Mouse (Mus musculus) C2C12 (cell line): Measurements from ENCODE around the gene Chpf. TPM values are rescaled to one million over a fixed set of nuclear protein-coding genes. Genes with fewer than 3 reads are reported as not detected.

Source experiments
- H3K27me3 ChIP-seq: one replicate; pipeline ENCODE4 v1.6.1; 2011; ENCODE audit not compliant: control insufficient read depth, insufficient read depth, insufficient read length
- H3K36me3 ChIP-seq: one replicate; pipeline ENCODE4 v1.6.1; 2011; ENCODE audit not compliant: control insufficient read depth, insufficient read depth
- H3K4me3 ChIP-seq: one replicate; pipeline ENCODE4 v1.5.1; 2011; ENCODE audit warnings: mild to moderate bottlenecking, control low read depth; ENCODE audit not compliant: poor library complexity, insufficient read depth, severe bottlenecking
- H3K79me2 ChIP-seq: one replicate; pipeline ENCODE4 v1.6.1; 2011; ENCODE audit not compliant: control insufficient read depth, insufficient read depth
- H3K79me3 ChIP-seq: one replicate; pipeline ENCODE4 v1.6.1; 2011; ENCODE audit warnings: low read depth, control low read depth
- H3ac ChIP-seq: one replicate; pipeline ENCODE3; 2011; ENCODE audit warnings: low read depth; ENCODE audit not compliant: control insufficient read depth, insufficient read length
- CEBPB ChIP-seq: IDR thresholded peaks from one replicate; pipeline ENCODE4 v1.6.1; 2011; ENCODE audit warnings: low read depth, mild to moderate bottlenecking, control low read depth, moderate library complexity
- CTCF ChIP-seq: IDR thresholded peaks from one replicate; pipeline ENCODE4 v1.5.1; 2011; ENCODE audit not compliant: control insufficient read depth, insufficient read depth, insufficient read length
- FOSL1 ChIP-seq: IDR thresholded peaks from one replicate; pipeline ENCODE4 v1.8.0; 2011; ENCODE audit warnings: mild to moderate bottlenecking, low read length; ENCODE audit not compliant: poor library complexity, insufficient read depth, severe bottlenecking
- MAX ChIP-seq: IDR thresholded peaks from one replicate; pipeline ENCODE4 v1.6.1; 2011; ENCODE audit warnings: mild to moderate bottlenecking, control low read depth
- MYOD1 ChIP-seq: IDR thresholded peaks from one replicate; pipeline ENCODE4 v1.6.1; 2011; ENCODE audit warnings: low read depth; ENCODE audit not compliant: control insufficient read depth, insufficient read length
- MYOG ChIP-seq: IDR thresholded peaks from one replicate; pipeline ENCODE4 v1.6.1; 2011; ENCODE audit not compliant: control insufficient read depth, insufficient read length; ENCODE audit errors: extremely low read depth
- USF1 ChIP-seq: IDR thresholded peaks from one replicate; pipeline ENCODE4 v1.6.1; 2011; ENCODE audit warnings: low read depth, mild to moderate bottlenecking, control low read depth, moderate library complexity
- polyA plus RNA-seq: library from polyadenylated mRNA; unstranded; fragments of >200 nt; fragmentation: generic; extraction: Trizol; gene quantifications from one replicate; pipeline ENCODE4 v1.2.1, GENCODE M21; 2012; ENCODE audit warnings: missing spikeins

The Chpf gene
- polyA plus RNA-seq, 1 experiment, result 49.3 TPM

DNA sequence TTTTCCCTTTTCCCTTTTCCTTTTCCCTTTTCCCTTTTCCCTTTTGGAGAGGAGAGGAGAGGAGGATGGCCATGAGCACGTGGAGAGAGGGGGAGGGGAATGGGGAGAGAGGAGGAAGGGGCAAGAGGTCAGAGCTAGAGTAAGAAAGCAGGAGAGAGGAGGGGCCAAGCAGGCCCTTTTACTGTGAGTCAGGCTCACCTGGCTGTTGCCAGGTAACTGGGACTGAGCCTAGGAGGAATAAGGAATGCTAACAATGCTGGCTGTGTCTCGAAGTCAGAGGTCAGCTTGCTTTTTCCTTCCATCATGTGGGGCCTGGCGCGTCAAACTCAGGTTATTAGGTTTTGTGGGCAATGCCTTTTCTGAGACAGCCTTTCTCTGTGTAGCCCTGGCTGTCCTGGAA, 38.9 kb upstream of the Chpf start:
- Histone ChIP-seq H3K79me2 (peaks cover 9% of the 10 kb centered on the region), H3K79me3 (peaks cover 4% of the 10 kb centered on the region), H3ac (no peak overlapping the region), H3K27me3 (peaks cover 6% of the 10 kb centered on the region), H3K36me3 (no peaks in the 10 kb centered on the region), H3K4me3 (no peak overlapping the region)
- TF ChIP-seq CEBPB (no peak), MYOG (no peak), MYOD1 (no peak), CTCF (no peak), MAX (no peak), FOSL1 (no peak), USF1 (no peak)

DNA sequence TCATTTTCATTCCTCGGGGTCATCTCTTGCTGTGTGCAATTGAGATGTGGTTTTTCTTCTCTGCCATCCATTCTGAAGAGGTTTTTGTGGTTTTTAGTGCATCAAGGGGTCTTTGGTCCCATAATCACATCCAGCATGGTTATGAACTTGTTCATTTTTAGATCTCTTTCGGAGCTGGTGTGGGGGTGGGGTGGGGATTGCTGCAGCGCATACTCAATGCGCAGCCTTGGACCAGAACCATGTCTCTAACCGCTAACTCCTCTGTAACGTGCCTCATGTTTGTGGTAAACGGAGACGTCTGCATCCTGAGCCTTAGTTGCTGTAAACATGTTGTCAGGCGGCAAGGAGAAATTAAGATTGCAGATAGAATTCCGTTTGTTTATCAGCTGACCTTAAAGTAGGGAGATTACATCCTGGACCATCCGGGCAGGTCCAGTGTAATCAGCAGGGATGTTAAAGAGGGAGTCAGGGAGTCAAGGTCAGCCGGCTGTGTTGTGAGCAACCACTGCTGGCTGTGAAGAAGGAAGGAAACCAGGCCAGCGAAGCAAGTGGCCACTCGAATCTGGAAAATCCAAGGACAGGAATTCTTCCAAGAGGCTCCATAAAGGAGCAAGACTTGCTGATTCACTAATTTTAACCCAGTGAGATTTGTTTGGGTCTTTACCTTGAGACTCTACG, 37.7 kb upstream of the Chpf start:
- TF ChIP-seq FOSL1, result no peak
- TF ChIP-seq MYOD1, result no peak
- TF ChIP-seq MYOG, result no peak
- TF ChIP-seq CTCF, result no peak
- no peak for TF ChIP-seq CEBPB
- TF ChIP-seq USF1, result no peak
- no peak for TF ChIP-seq MAX
- Histone ChIP-seq H3K36me3 (no peaks in the 10 kb centered on the region), H3K79me2 (no peaks in the 10 kb centered on the region), H3K27me3 (peaks cover 6% of the 10 kb centered on the region), H3ac (no peak overlapping the region), H3K79me3 (no peaks in the 10 kb centered on the region), H3K4me3 (no peak overlapping the region)

DNA sequence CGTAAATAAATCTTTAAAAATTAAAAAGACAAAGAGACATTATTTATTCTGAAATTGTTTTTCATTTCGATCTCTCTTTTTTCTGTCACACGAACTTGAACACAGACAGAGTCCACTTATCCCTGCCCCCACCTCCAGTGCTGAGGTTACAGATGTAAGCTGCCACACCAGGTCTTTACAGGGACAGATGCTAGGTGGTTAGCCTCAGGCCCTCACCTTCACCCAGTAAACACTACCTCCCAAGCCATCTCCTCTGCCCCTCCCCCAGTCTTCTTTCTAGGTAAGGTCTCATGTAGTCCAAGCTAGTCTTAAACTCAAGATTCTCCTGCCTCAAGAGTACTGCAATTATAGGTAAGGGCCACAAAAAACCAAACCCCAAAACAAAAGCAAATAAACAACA, 33.4 kb upstream of the Chpf start:
- Histone ChIP-seq H3K79me3 (no peaks in the 10 kb centered on the region), H3ac (no peak overlapping the region), H3K36me3 (no peaks in the 10 kb centered on the region), H3K4me3 (no peak overlapping the region), H3K79me2 (no peaks in the 10 kb centered on the region), H3K27me3 (peaks cover 6% of the 10 kb centered on the region)
- TF ChIP-seq FOSL1 (no peak), MAX (no peak), MYOD1 (no peak), CEBPB (no peak), CTCF (no peak), MYOG (no peak), USF1 (no peak)

DNA sequence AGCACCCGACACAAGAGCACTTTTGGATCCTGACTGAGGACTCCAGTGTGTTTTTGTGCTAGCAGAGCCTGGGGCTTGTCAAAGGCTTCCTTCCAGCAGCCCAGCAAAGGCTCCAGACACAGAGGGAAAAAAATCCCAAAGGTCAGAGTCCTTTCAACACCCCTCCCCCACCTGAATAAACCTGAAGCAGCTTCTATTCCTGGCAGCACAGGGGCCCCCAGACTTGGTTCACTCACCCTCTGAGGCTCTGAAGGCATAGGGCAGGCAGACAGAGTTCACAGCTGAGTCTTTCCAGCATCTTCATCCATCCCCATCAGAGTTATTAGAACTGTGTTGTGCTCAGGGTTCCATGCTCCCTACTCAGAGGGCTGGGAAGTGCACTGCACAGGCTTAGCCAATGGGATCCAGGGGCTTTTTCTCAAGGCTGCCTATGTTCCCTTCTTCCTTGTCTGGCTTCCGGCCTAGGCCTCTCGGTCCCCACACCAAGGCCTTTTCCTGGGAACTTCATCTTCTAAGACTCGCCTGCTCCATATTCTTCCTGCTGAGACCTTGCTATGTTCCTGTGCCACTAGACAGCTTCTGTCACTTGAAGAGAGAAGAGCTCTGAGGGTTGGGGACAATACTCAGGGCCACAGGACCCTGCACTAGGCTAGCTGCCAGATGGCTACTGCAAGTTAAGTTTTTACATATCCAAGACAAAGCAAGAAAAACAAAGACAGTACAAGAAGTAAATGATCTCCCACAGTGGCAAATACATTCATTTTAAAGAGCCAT, 32.5 kb upstream of the Chpf start:
- H3K79me3 ChIP-seq, result no peaks in the 10 kb centered on the region

DNA sequence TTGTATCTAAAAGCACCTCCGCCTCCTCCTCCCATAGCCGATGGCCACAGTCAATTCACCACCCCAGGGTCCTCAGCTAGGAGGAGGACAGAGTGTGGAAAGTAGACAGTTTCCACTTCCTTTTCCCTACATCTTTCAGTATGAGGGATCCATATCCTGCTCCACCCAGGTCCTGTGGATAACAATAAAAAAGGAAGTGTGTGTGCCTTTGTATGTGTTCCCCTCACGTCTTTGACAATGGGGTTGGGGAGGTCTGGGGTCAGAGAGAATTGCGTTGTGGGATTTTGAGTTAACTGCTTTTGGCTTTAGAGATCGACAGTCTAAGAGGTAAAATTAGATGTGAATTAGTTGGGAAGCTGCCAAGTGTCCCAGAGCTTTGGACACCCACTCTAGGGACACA, 31.0 kb upstream of the Chpf start:
- no peaks in the 10 kb centered on the region for H3K79me2 ChIP-seq
- H3K36me3 ChIP-seq, result no peaks in the 10 kb centered on the region
- H3K27me3 ChIP-seq, result peaks cover 7% of the 10 kb centered on the region
- H3ac ChIP-seq, result no peak overlapping the region
- no peak for TF ChIP-seq FOSL1
- no peak for TF ChIP-seq CTCF
- no peak for TF ChIP-seq USF1
- TF ChIP-seq CEBPB, result no peak
- TF ChIP-seq MYOG, result no peak
- no peak for TF ChIP-seq MYOD1
- TF ChIP-seq MAX, result no peak
- H3K79me3 ChIP-seq, result no peaks in the 10 kb centered on the region
- no peak overlapping the region for H3K4me3 ChIP-seq

More for the DNA sequence above, 32.5 kb upstream of the Chpf start:
- H3K79me2 ChIP-seq, result no peaks in the 10 kb centered on the region
- TF ChIP-seq FOSL1 (no peak), CTCF (no peak), USF1 (no peak), MAX (no peak), CEBPB (no peak), MYOG (no peak), MYOD1 (no peak)
- peaks cover 7% of the 10 kb centered on the region for H3K27me3 ChIP-seq
- no peak overlapping the region for H3ac ChIP-seq
- no peak overlapping the region for H3K4me3 ChIP-seq
- H3K36me3 ChIP-seq, result no peaks in the 10 kb centered on the region

DNA sequence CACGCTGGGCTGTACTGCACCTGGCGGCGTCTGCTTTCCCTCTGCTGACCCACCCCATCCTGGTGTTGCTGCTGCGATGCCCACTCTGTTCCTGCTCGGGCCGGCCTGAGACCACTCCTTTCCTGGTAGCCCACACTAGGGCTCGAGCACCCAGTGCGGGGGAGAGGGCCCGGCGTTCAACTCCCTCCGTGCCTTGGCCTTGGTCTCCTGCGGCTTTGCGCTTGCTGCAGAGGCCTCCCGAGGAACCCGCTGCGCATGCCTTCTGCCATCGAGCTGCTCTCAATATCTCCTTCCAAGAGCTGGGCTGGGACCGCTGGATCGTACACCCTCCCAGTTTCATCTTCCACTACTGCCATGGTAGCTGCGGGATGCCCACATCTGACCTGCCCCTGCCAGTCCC, 30.5 kb upstream of the Chpf start:
- no peak overlapping the region for H3ac ChIP-seq
- peaks cover 7% of the 10 kb centered on the region for H3K27me3 ChIP-seq
- H3K4me3 ChIP-seq, result no peak overlapping the region

More for the DNA sequence above, 30.5 kb upstream of the Chpf start:
- no peak for TF ChIP-seq MAX
- no peak for TF ChIP-seq USF1
- TF ChIP-seq FOSL1, result no peak
- no peak for TF ChIP-seq MYOG
- no peak for TF ChIP-seq CTCF
- no peaks in the 10 kb centered on the region for H3K36me3 ChIP-seq
- H3K79me2 ChIP-seq, result no peaks in the 10 kb centered on the region
- no peaks in the 10 kb centered on the region for H3K79me3 ChIP-seq
